Mouse (Mus musculus): Measurements from ENCODE around the gene Them5. TPM values are rescaled to one million over a fixed set of nuclear protein-coding genes. Genes with fewer than 3 reads are reported as not detected.
A peak's percentile ranks its signal among the peaks of the same experiment; 100 is the strongest.

The Them5 gene
- polyA plus RNA-seq (2015; fragmentation: Nextera tagmentation; extraction: Ambion mirVana) = 0.42 TPM in 1 of 2 replicates, not detected in the other

GRCm38 (mm10) chr3:94341959-94342422 lies at the start of gene Them5:
TSS of gene Them5 (plus strand) at chr3:94342099.
- Histone ChIP-seq H3K27ac (ENCODE audit: low read length) (no peak within 1 kb of the TSS), H3K4me1 (ENCODE audit: control insufficient read depth, insufficient read depth, low read length) (no peaks in the 10 kb centered on the region), H3K9ac (ENCODE audit: low read depth, low read length) (no peak within 1 kb of the TSS), H3K27me3 (replicated peaks; ENCODE audit: control insufficient read depth, insufficient read depth, low read length) (no peaks in the 10 kb centered on the region), H3K36me3 (ENCODE audit: control insufficient read depth, insufficient read depth, low read length) (no peaks in the 10 kb centered on the region), H3K9me3 (ENCODE audit: control insufficient read depth, low read length) (no peaks in the 10 kb centered on the region), H3K4me2 (ENCODE audit: low read depth, low read length) (no peak within 1 kb of the TSS), H3K4me3 (ENCODE audit: low read length) (no peak within 1 kb of the TSS)
- no peak for ATAC-seq
- 35% methylated on average over 3 of the region's 3 CpGs for WGBS

GRCm38 (mm10) chr3:94305457-94305856 lies 36.4 kb upstream of the Them5 start:
- Histone ChIP-seq H3K27me3 (replicated peaks; ENCODE audit: control insufficient read depth, insufficient read depth, low read length) (no peaks in the 10 kb centered on the region), H3K27ac (ENCODE audit: low read length) (no peak overlapping the region), H3K4me1 (ENCODE audit: control insufficient read depth, insufficient read depth, low read length) (no peaks in the 10 kb centered on the region), H3K9ac (ENCODE audit: low read depth, low read length) (no peak overlapping the region), H3K9me3 (ENCODE audit: control insufficient read depth, low read length) (no peaks in the 10 kb centered on the region), H3K4me3 (ENCODE audit: low read length) (no peak overlapping the region), H3K36me3 (ENCODE audit: control insufficient read depth, insufficient read depth, low read length) (no peaks in the 10 kb centered on the region), H3K4me2 (ENCODE audit: low read depth, low read length) (no peak overlapping the region)
- no peak for ATAC-seq
- 68% methylated on average over 1 of the region's 1 CpGs for WGBS

GRCm38 (mm10) chr3:94306975-94307374 lies 34.9 kb upstream of the Them5 start:
- H3K27ac ChIP-seq (ENCODE audit: low read length) = no peak overlapping the region
- H3K27me3 ChIP-seq (replicated peaks; ENCODE audit: control insufficient read depth, insufficient read depth, low read length) = no peaks in the 10 kb centered on the region
- no peak overlapping the region for H3K4me2 ChIP-seq (ENCODE audit: low read depth, low read length)
- H3K4me3 ChIP-seq (ENCODE audit: low read length) = no peak overlapping the region
- H3K9me3 ChIP-seq (ENCODE audit: control insufficient read depth, low read length) = no peaks in the 10 kb centered on the region
- no peak overlapping the region for H3K9ac ChIP-seq (ENCODE audit: low read depth, low read length)
- ATAC-seq = no peak
- H3K36me3 ChIP-seq (ENCODE audit: control insufficient read depth, insufficient read depth, low read length) = no peaks in the 10 kb centered on the region
- 0 out of 2 replicates have a peak, but pooled peaks cover 6% of the 10 kb centered on the region for H3K4me1 ChIP-seq (ENCODE audit: control insufficient read depth, insufficient read depth, low read length)

GRCm38 (mm10) chr3:94309633-94310363 lies 32.1 kb upstream of the Them5 start, which contains the start of gene Them4:
TSS of gene Them4 (plus strand) at chr3:94310089.
- H3K4me2 ChIP-seq (ENCODE audit: low read depth, low read length) = peak within 1 kb of the TSS; percentile 68
- peak; percentile 99 for ATAC-seq
- WGBS = under 1% methylated on average over 47 of the region's 47 CpGs
- H3K4me3 ChIP-seq (ENCODE audit: low read length) = peak within 1 kb of the TSS; percentile 68
- peak within 1 kb of the TSS; percentile 96 for H3K27ac ChIP-seq (ENCODE audit: low read length)
- 0 out of 2 replicates have a peak, but pooled peaks cover 6% of the 10 kb centered on the region for H3K4me1 ChIP-seq (ENCODE audit: control insufficient read depth, insufficient read depth, low read length)
- H3K9me3 ChIP-seq (ENCODE audit: control insufficient read depth, low read length) = no peaks in the 10 kb centered on the region
- no peaks in the 10 kb centered on the region for H3K27me3 ChIP-seq (replicated peaks; ENCODE audit: control insufficient read depth, insufficient read depth, low read length)
- H3K9ac ChIP-seq (ENCODE audit: low read depth, low read length) = peak within 1 kb of the TSS; percentile 79
- H3K36me3 ChIP-seq (ENCODE audit: control insufficient read depth, insufficient read depth, low read length) = no peaks in the 10 kb centered on the region

GRCm38 (mm10) chr3:94310491-94310890 lies 31.4 kb upstream of the Them5 start:
- Histone ChIP-seq H3K27ac (ENCODE audit: low read length) (peak overlapping the region; percentile 96), H3K4me1 (ENCODE audit: control insufficient read depth, insufficient read depth, low read length) (0 out of 2 replicates have a peak, but pooled peaks cover 6% of the 10 kb centered on the region), H3K9me3 (ENCODE audit: control insufficient read depth, low read length) (no peaks in the 10 kb centered on the region), H3K27me3 (replicated peaks; ENCODE audit: control insufficient read depth, insufficient read depth, low read length) (no peaks in the 10 kb centered on the region), H3K4me3 (ENCODE audit: low read length) (peak overlapping the region; percentile 68), H3K36me3 (ENCODE audit: control insufficient read depth, insufficient read depth, low read length) (no peaks in the 10 kb centered on the region), H3K9ac (ENCODE audit: low read depth, low read length) (peak overlapping the region; percentile 79), H3K4me2 (ENCODE audit: low read depth, low read length) (peak overlapping the region; percentile 68)
- 40% methylated on average over 7 of the region's 7 CpGs for WGBS
- ATAC-seq = no peak

- peak overlapping the region; percentile 96 for H3K27ac ChIP-seq (ENCODE audit: low read length)
- WGBS = 55% methylated on average over 6 of the region's 6 CpGs
- H3K36me3 ChIP-seq (ENCODE audit: control insufficient read depth, insufficient read depth, low read length) = no peaks in the 10 kb centered on the region
Measured at GRCm38 (mm10) chr3:94310911-94311310, 31.0 kb upstream of the Them5 start.

GRCm38 (mm10) chr3:94311376-94311775 lies 30.5 kb upstream of the Them5 start:
- 66% methylated on average over 4 of the region's 4 CpGs for WGBS

More at GRCm38 (mm10) chr3:94310911-94311310, 31.0 kb upstream of the Them5 start:
- Histone ChIP-seq H3K4me3 (ENCODE audit: low read length) (peak overlapping the region; percentile 68), H3K9me3 (ENCODE audit: control insufficient read depth, low read length) (no peaks in the 10 kb centered on the region), H3K9ac (ENCODE audit: low read depth, low read length) (peak overlapping the region; percentile 79; the same call in 1 of the 2 replicates), H3K4me1 (ENCODE audit: control insufficient read depth, insufficient read depth, low read length) (0 out of 2 replicates have a peak, but pooled peaks cover 6% of the 10 kb centered on the region), H3K4me2 (ENCODE audit: low read depth, low read length) (peak overlapping the region; percentile 68), H3K27me3 (replicated peaks; ENCODE audit: control insufficient read depth, insufficient read depth, low read length) (no peaks in the 10 kb centered on the region)
- 0 out of 2 replicates have a peak, but pooled peaks have one; percentile 22 for ATAC-seq

GRCm38 (mm10) chr3:94328681-94329080 lies 13.2 kb upstream of the Them5 start:
- H3K4me2 ChIP-seq (ENCODE audit: low read depth, low read length) = no peak overlapping the region
- H3K4me3 ChIP-seq (ENCODE audit: low read length) = no peak overlapping the region
- no peaks in the 10 kb centered on the region for H3K36me3 ChIP-seq (ENCODE audit: control insufficient read depth, insufficient read depth, low read length)
- H3K27me3 ChIP-seq (replicated peaks; ENCODE audit: control insufficient read depth, insufficient read depth, low read length) = no peaks in the 10 kb centered on the region
- H3K4me1 ChIP-seq (ENCODE audit: control insufficient read depth, insufficient read depth, low read length) = no peaks in the 10 kb centered on the region
- H3K9ac ChIP-seq (ENCODE audit: low read depth, low read length) = no peak overlapping the region
- no peaks in the 10 kb centered on the region for H3K9me3 ChIP-seq (ENCODE audit: control insufficient read depth, low read length)
- H3K27ac ChIP-seq (ENCODE audit: low read length) = no peak overlapping the region
- 56% methylated on average over 3 of the region's 3 CpGs for WGBS
- no peak for ATAC-seq

More at GRCm38 (mm10) chr3:94311376-94311775, 30.5 kb upstream of the Them5 start:
- Histone ChIP-seq H3K27me3 (replicated peaks; ENCODE audit: control insufficient read depth, insufficient read depth, low read length) (no peaks in the 10 kb centered on the region), H3K27ac (ENCODE audit: low read length) (peak overlapping the region; percentile 96), H3K4me1 (ENCODE audit: control insufficient read depth, insufficient read depth, low read length) (0 out of 2 replicates have a peak, but pooled peaks cover 6% of the 10 kb centered on the region), H3K4me3 (ENCODE audit: low read length) (peak overlapping the region; percentile 68), H3K4me2 (ENCODE audit: low read depth, low read length) (peak overlapping the region; percentile 68), H3K36me3 (ENCODE audit: control insufficient read depth, insufficient read depth, low read length) (no peaks in the 10 kb centered on the region), H3K9ac (ENCODE audit: low read depth, low read length) (0 out of 2 replicates have a peak overlapping the region, but pooled peaks have one; percentile 3), H3K9me3 (ENCODE audit: control insufficient read depth, low read length) (no peaks in the 10 kb centered on the region)
- ATAC-seq = no peak

GRCm38 (mm10) chr3:94334442-94334841 lies 7.5 kb upstream of the Them5 start:
- no peak for ATAC-seq
- Histone ChIP-seq H3K27ac (ENCODE audit: low read length) (no peak overlapping the region), H3K4me1 (ENCODE audit: control insufficient read depth, insufficient read depth, low read length) (no peaks in the 10 kb centered on the region), H3K9ac (ENCODE audit: low read depth, low read length) (no peak overlapping the region), H3K4me3 (ENCODE audit: low read length) (no peak overlapping the region), H3K27me3 (replicated peaks; ENCODE audit: control insufficient read depth, insufficient read depth, low read length) (no peaks in the 10 kb centered on the region), H3K36me3 (ENCODE audit: control insufficient read depth, insufficient read depth, low read length) (no peaks in the 10 kb centered on the region), H3K4me2 (ENCODE audit: low read depth, low read length) (no peak overlapping the region), H3K9me3 (ENCODE audit: control insufficient read depth, low read length) (no peaks in the 10 kb centered on the region)
- 97% methylated on average over 4 of the region's 4 CpGs for WGBS

Measured in intestine, embryonic 16.5 days (tissue).